Mouse (Mus musculus) hindbrain, embryonic 16.5 days (tissue): ENCODE results near the gene Acsl6. TPM values are rescaled to one million over a fixed set of nuclear protein-coding genes. Genes with fewer than 3 reads are reported as not detected.

Source experiments
- ATAC-seq: fragments of 200-750 bp; cut with Nextera tagmentation; 2 replicates; pipeline ENCODE4 v1.8.0; 2017; ENCODE audit warnings: moderate TSS enrichment, moderate library complexity
- H3K27ac ChIP-seq: fragments of 300-500 bp; sonication (generic); 2 replicates; pipeline ENCODE4 v1.5.1; 2014; ENCODE audit warnings: low read depth, mild to moderate bottlenecking, control low read depth, low read length, moderate library complexity
- H3K27me3 ChIP-seq: fragments of 300-500 bp; sonication (generic); replicated peaks from 2 replicates; pipeline ENCODE4 v1.6.1; 2014; ENCODE audit warnings: low read length; ENCODE audit not compliant: control insufficient read depth, insufficient read depth
- H3K36me3 ChIP-seq: fragments of 300-500 bp; sonication (generic); 2 replicates; pipeline ENCODE4 v1.6.1; 2014; ENCODE audit warnings: mild to moderate bottlenecking, low read length, moderate library complexity, mixed read lengths; ENCODE audit not compliant: control insufficient read depth, insufficient read depth
- H3K4me1 ChIP-seq: fragments of 300-500 bp; sonication (generic); 2 replicates; pipeline ENCODE4 v1.6.1; 2014; ENCODE audit warnings: low read depth, low read length; ENCODE audit not compliant: control insufficient read depth, insufficient read depth
- H3K4me2 ChIP-seq: fragments of 300-500 bp; sonication (generic); 2 replicates; pipeline ENCODE4 v1.6.1; 2014; ENCODE audit warnings: mild to moderate bottlenecking, low read length, control low read depth, moderate library complexity
- H3K4me3 ChIP-seq: fragments of 300-500 bp; sonication (generic); 2 replicates; pipeline ENCODE4 v1.5.1; 2014; ENCODE audit warnings: mild to moderate bottlenecking, low read length, control low read depth, moderate library complexity
- H3K9ac ChIP-seq: fragments of 300-500 bp; sonication (generic); 2 replicates; pipeline ENCODE4 v1.6.1; 2014; ENCODE audit warnings: low read depth, mild to moderate bottlenecking, control low read depth, low read length, moderate library complexity
- H3K9me3 ChIP-seq: fragments of 300-500 bp; sonication (generic); 2 replicates; pipeline ENCODE4 v1.6.1; 2014; ENCODE audit warnings: mild to moderate bottlenecking, low read length, moderate library complexity; ENCODE audit not compliant: control insufficient read depth
- WGBS: fragments of 180-500 bp; shearing (Covaris S2); extraction: QIAGEN DNeasy Blood & Tissue Kit; methylation state at CpG from one replicate; pipeline ENCODE4 v1.1.7; 2014; 5-methylcytosine and 5-hydroxymethylcytosine counted together
- polyA plus RNA-seq: library from polyadenylated mRNA; unstranded; fragments of >200 nt; fragmentation: Nextera tagmentation; extraction: Ambion mirVana; gene quantifications from 2 replicates; pipeline ENCODE4 v1.2.1, GENCODE M21; 2015

Gene Acsl6
- polyA plus RNA-seq, 1 experiment from 2014 or later, result 52.6 TPM

DNA sequence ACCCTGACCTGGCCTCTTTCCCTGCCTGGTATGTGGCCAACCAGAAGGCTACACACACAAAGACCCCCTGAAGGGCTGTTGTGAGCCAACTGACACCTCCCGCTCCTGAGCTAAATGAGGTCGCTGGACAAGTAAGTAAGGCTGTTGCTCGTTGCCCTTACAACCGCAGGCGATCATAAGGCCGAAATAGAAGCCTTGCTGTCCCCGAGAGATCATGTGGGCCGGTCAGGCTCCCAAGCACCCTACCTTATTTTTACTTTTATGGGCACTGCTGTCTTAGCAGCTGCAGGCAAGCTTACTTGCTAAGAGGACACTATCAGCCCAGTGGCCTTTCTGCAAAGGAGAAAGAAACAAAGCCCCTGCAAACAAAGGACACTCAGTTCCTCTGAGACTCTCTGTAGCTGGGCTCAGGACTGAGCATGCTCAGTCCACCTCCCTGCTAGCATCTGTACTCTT lies 49.6 kb downstream of the Acsl6 start:
- Histone ChIP-seq H3K9me3 (no peaks in the 10 kb centered on the region; the same call in 1 of the 2 replicates), H3K4me3 (no peak overlapping the region), H3K27me3 (no peaks in the 10 kb centered on the region), H3K4me2 (peak overlapping the region; percentile 28), H3K27ac (peak overlapping the region; percentile 61), H3K9ac (peak overlapping the region; percentile 45), H3K36me3 (0 out of 2 replicates have a peak, but pooled peaks cover under 1% of the 10 kb centered on the region), H3K4me1 (peaks cover 7% of the 10 kb centered on the region)
- 9% methylated on average over 8 of the region's 8 CpGs for WGBS
- ATAC-seq, result peak; percentile 75

GRCm38 (mm10) chr11:54354595-54355563 lies 51.3 kb downstream of the Acsl6 start:
- Histone ChIP-seq H3K27ac (no peak overlapping the region), H3K36me3 (0 out of 2 replicates have a peak, but pooled peaks cover 2% of the 10 kb centered on the region), H3K4me2 (no peak overlapping the region), H3K4me3 (no peak overlapping the region), H3K27me3 (no peaks in the 10 kb centered on the region), H3K4me1 (peaks cover 7% of the 10 kb centered on the region), H3K9ac (no peak overlapping the region), H3K9me3 (no peaks in the 10 kb centered on the region; the same call in 1 of the 2 replicates)
- WGBS, result 35% methylated on average over 15 of the region's 15 CpGs
- ATAC-seq, result no peak

DNA sequence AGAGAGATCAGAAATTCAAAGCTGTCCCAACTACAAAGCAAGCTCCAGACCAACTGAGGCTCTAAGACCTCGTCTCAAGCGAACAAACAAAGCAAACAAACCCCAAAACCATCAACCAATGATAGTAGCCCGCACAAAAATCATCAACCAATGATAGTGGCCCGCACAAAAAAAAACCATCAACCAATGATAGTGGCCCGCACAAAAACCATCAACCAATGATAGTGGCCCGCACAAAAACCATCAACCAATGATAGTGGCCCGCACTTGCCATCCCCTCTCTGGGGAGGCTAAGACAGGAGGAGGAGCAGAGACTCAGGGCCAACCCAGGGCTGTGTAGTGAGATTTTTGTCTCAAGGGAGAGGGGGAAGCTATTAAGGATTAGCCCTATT lies 52.0 kb downstream of the Acsl6 start:
- Histone ChIP-seq H3K36me3 (0 out of 2 replicates have a peak, but pooled peaks cover 2% of the 10 kb centered on the region), H3K9ac (no peak overlapping the region), H3K27me3 (no peaks in the 10 kb centered on the region), H3K9me3 (no peaks in the 10 kb centered on the region; the same call in 1 of the 2 replicates), H3K4me3 (no peak overlapping the region), H3K4me2 (no peak overlapping the region), H3K27ac (no peak overlapping the region), H3K4me1 (peaks cover 7% of the 10 kb centered on the region)
- ATAC-seq, result no peak
- WGBS, result 75% methylated on average over 7 of the region's 7 CpGs

- Histone ChIP-seq H3K9ac (no peak overlapping the region), H3K27ac (no peak overlapping the region), H3K4me1 (peaks cover 7% of the 10 kb centered on the region), H3K4me2 (no peak overlapping the region), H3K4me3 (no peak overlapping the region), H3K27me3 (no peaks in the 10 kb centered on the region), H3K36me3 (peaks cover 6% of the 10 kb centered on the region; the same call in 1 of the 2 replicates), H3K9me3 (no peaks in the 10 kb centered on the region; the same call in 1 of the 2 replicates)
- 63% methylated on average over 4 of the region's 4 CpGs for WGBS
- no peak for ATAC-seq
These were observed 53.1 kb downstream of the Acsl6 start for GRCm38 (mm10) chr11:54356676-54357075.

DNA sequence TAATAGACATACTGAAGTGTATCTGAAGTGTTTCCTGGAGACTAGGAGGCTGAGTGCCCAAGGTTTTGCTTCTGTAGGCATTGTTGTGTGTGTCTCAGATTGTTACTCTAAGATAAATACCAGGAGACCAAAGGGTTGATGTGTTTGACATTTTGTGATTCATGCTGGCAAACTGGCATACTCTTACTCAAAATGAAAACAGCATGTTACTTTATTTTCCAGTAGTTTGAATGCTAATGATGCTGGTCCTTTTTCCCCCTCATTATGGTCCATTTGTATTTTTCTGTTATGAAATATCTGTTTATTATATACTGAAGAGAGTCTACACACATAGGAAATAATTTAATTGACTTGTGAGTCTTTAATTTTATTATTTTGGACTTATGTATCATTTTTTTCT lies 69.0 kb downstream of the Acsl6 start:
- H3K27ac ChIP-seq, result no peak overlapping the region
- no peaks in the 10 kb centered on the region for H3K9me3 ChIP-seq
- H3K36me3 ChIP-seq, result no peaks in the 10 kb centered on the region
- H3K4me3 ChIP-seq, result no peak overlapping the region
- no peak overlapping the region for H3K4me2 ChIP-seq
- H3K4me1 ChIP-seq, result no peaks in the 10 kb centered on the region
- H3K27me3 ChIP-seq, result no peaks in the 10 kb centered on the region
- H3K9ac ChIP-seq, result no peak overlapping the region
- ATAC-seq, result no peak

DNA sequence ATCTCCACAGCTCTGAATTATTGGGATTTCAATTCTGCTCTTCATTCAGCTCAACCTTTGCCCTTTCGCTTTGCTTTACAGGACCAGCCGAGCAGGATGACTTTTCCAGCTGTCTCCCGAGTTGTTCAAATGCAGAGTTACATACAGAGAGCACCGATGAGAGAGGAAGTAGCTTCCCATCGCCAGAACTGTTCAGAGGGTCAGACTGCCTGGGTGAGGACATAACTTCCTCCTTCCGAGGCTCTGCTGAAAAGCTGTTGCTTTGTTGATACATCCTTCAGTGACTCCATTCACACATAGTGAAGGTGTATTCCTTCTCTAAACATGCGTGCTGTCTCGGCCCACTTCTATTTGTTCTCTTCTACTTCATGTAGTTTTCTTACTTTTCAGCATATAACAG lies 86.8 kb downstream of the Acsl6 start:
- ATAC-seq, result no peak
- Histone ChIP-seq H3K4me1 (no peaks in the 10 kb centered on the region), H3K9me3 (no peaks in the 10 kb centered on the region), H3K4me2 (no peak overlapping the region), H3K36me3 (no peaks in the 10 kb centered on the region), H3K27ac (no peak overlapping the region), H3K9ac (no peak overlapping the region), H3K4me3 (no peak overlapping the region), H3K27me3 (no peaks in the 10 kb centered on the region)
- 71% methylated on average over 8 of the region's 8 CpGs for WGBS

- H3K27me3 ChIP-seq, result no peaks in the 10 kb centered on the region
- H3K4me2 ChIP-seq, result no peak overlapping the region
- H3K4me3 ChIP-seq, result no peak overlapping the region
- no peaks in the 10 kb centered on the region for H3K9me3 ChIP-seq
- no peaks in the 10 kb centered on the region for H3K36me3 ChIP-seq
- WGBS, result 89% methylated on average over 4 of the region's 4 CpGs
- H3K27ac ChIP-seq, result no peak overlapping the region
- H3K9ac ChIP-seq, result no peak overlapping the region
- no peaks in the 10 kb centered on the region for H3K4me1 ChIP-seq
- no peak for ATAC-seq
These were observed 87.7 kb downstream of the Acsl6 start for GRCm38 (mm10) chr11:54391326-54391725.

DNA sequence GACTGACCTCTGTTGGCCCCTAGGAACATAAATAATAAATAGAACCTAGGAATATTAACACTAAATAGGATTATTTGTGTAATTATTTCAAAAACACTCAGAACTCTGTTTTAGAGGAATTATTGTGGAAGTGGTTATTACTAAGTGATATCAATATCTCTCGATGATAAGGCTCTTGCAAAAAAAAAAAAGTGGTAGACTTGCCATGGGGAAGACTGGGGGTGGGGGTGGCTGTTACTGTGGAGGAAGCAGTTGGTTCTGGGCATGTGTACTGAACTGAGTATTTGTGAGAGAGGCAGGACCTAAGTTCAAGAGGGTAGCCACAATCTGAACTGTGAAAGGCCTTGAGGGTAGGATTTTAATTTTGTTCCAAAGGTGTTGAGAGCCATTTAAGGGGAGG lies 93.1 kb downstream of the Acsl6 start:
- Histone ChIP-seq H3K36me3 (no peaks in the 10 kb centered on the region), H3K9ac (no peak overlapping the region), H3K4me2 (no peak overlapping the region), H3K4me3 (no peak overlapping the region), H3K27ac (no peak overlapping the region), H3K4me1 (no peaks in the 10 kb centered on the region), H3K9me3 (no peaks in the 10 kb centered on the region), H3K27me3 (no peaks in the 10 kb centered on the region)
- no peak for ATAC-seq
- 97% methylated on average over 1 of the region's 1 CpGs for WGBS

GRCm38 (mm10) chr11:54398058-54398457 lies 94.5 kb downstream of the Acsl6 start:
- H3K9ac ChIP-seq, result no peak overlapping the region
- H3K27ac ChIP-seq, result no peak overlapping the region
- H3K4me3 ChIP-seq, result no peak overlapping the region
- no peaks in the 10 kb centered on the region for H3K4me1 ChIP-seq
- WGBS, result 92% methylated on average over 4 of the region's 4 CpGs
- H3K4me2 ChIP-seq, result no peak overlapping the region
- no peaks in the 10 kb centered on the region for H3K27me3 ChIP-seq
- no peaks in the 10 kb centered on the region for H3K36me3 ChIP-seq
- no peaks in the 10 kb centered on the region for H3K9me3 ChIP-seq
- ATAC-seq, result no peak
